Mouse (Mus musculus): Measurements from ENCODE around the gene Btbd9. TPM values are rescaled to one million over a fixed set of nuclear protein-coding genes. Genes with fewer than 3 reads are reported as not detected.
"Not testable (repeated sequence)": the region's sequence is repeated elsewhere in the genome, so short reads cannot be mapped to it uniquely, and the experiment has no call there.

Btbd9 gene
- polyA plus RNA-seq, 1 experiment from 2014 or later = 139 TPM

GRCm38 (mm10) chr17:30539098-30539497 is 37.2 kb downstream of the Btbd9 start:
- H3K36me3 ChIP-seq = no peaks in the 10 kb centered on the region
- 39% methylated on average over 8 of the region's 8 CpGs for WGBS
- H3K27me3 ChIP-seq = no peaks in the 10 kb centered on the region
- peak overlapping the region; percentile 42; the same call in 1 of the 2 replicates for H3K27ac ChIP-seq (replicated peaks)
- no peak overlapping the region for H3K4me3 ChIP-seq
- no peak overlapping the region for H3K9ac ChIP-seq
- no peak overlapping the region for H3K4me2 ChIP-seq
- no peaks in the 10 kb centered on the region for H3K9me3 ChIP-seq
- H3K4me1 ChIP-seq (replicated peaks) = peaks cover 33% of the 10 kb centered on the region
- ATAC-seq (ENCODE audit: low FRiP score, low read depth) = no peak

- Histone ChIP-seq H3K4me1 (replicated peaks) (peaks cover 25% of the 10 kb centered on the region), H3K36me3 (no peaks in the 10 kb centered on the region), H3K4me3 (no peak overlapping the region), H3K9ac (no peak overlapping the region), H3K27me3 (no peaks in the 10 kb centered on the region), H3K9me3 (no peaks in the 10 kb centered on the region), H3K27ac (replicated peaks) (no peak overlapping the region), H3K4me2 (no peak overlapping the region)
- 48% methylated on average over 5 of the region's 5 CpGs for WGBS
- ATAC-seq (ENCODE audit: low FRiP score, low read depth) = no peak
Measured at GRCm38 (mm10) chr17:30536651-30537050, 39.6 kb downstream of the Btbd9 start.

- peaks cover 14% of the 10 kb centered on the region; the same call in 1 of the 2 replicates for H3K4me1 ChIP-seq (replicated peaks)
- no peak overlapping the region for H3K27ac ChIP-seq (replicated peaks)
- no peaks in the 10 kb centered on the region for H3K36me3 ChIP-seq
- no peak overlapping the region for H3K4me3 ChIP-seq
- no peak overlapping the region for H3K9ac ChIP-seq
- 95% methylated on average over 2 of the region's 2 CpGs for WGBS
- no peaks in the 10 kb centered on the region for H3K27me3 ChIP-seq
- H3K9me3 ChIP-seq = no peaks in the 10 kb centered on the region
- ATAC-seq (ENCODE audit: low FRiP score, low read depth) = no peak
- no peak overlapping the region for H3K4me2 ChIP-seq
Measured at GRCm38 (mm10) chr17:30533098-30533497, 43.2 kb downstream of the Btbd9 start.

DNA sequence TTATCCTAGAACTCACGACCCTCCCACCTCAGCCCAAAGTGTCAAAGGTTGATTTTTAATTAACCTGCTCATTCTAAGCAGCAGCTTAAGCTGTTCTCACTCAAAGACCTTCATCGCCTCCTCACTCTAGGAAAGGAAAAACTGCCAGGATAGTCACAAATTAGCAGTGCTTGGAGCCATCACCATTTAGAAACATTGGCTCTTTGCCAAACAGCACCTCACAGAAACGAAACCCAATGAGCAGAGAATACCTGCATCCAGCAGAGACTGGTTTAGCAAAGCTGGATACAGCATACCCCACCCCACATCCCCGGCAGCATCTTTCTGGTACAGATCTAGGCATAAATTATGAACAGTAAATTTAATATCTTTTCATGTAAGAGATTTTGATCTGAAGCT is 45.7 kb downstream of the Btbd9 start:
- H3K4me3 ChIP-seq = no peak overlapping the region
- H3K4me1 ChIP-seq (replicated peaks) = 0 out of 2 replicates have a peak, but pooled peaks cover 4% of the 10 kb centered on the region
- H3K36me3 ChIP-seq = no peaks in the 10 kb centered on the region
- H3K9me3 ChIP-seq = no peaks in the 10 kb centered on the region
- H3K4me2 ChIP-seq = no peak overlapping the region
- no peak overlapping the region for H3K27ac ChIP-seq (replicated peaks)
- no peak for ATAC-seq (ENCODE audit: low FRiP score, low read depth)
- H3K27me3 ChIP-seq = no peaks in the 10 kb centered on the region
- H3K9ac ChIP-seq = no peak overlapping the region
- 62% methylated on average over 4 of the region's 4 CpGs for WGBS

DNA sequence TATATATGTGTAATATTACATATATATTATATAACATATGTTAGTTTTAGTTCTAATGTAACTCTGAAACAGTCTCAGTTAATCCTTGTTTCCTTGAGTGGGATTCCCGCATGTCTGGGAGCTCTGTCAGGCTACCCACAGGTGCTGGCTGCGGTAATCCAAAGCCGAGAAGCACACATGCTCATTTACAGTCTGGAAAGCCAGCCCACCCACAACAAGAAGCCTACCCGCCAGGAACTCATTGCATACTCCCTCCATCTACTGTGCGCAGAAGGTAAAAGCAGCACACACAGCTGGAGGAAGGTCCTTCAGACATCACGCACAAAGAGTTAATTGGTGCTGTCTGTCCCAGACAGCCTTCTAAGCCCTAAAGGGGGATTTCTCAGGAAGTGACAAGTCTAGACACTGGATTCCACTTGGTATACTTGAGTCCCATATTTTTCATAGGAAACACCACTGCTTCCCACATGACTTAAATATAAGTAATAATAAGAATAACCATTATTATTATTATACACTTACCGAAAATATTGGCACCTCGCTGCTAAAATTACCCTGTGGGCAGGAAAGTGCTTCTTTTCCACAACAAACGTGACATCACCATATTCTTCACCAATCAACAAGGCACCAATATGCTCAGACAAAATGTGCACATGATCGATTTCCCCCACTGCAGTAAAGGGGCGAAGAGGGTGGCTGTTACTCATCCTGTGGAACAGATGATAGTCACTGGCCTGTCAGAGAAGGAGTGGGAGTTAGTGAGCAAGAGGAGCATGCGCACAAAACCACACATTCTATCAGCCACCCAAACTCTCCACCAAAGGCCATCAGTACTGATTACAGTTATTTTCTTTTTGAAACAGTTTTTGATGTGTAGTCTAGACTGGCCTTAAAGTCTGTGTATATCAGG is 46.4 kb downstream of the Btbd9 start:
- no peak overlapping the region for H3K4me3 ChIP-seq
- H3K9ac ChIP-seq = no peak overlapping the region
- 0 out of 2 replicates have a peak, but pooled peaks cover 4% of the 10 kb centered on the region for H3K4me1 ChIP-seq (replicated peaks)
- H3K36me3 ChIP-seq = no peaks in the 10 kb centered on the region
- H3K27ac ChIP-seq (replicated peaks) = no peak overlapping the region
- 85% methylated on average over 12 of the region's 12 CpGs for WGBS
- H3K27me3 ChIP-seq = no peaks in the 10 kb centered on the region
- H3K9me3 ChIP-seq = no peaks in the 10 kb centered on the region
- H3K4me2 ChIP-seq = no peak overlapping the region
- ATAC-seq (ENCODE audit: low FRiP score, low read depth) = no peak

DNA sequence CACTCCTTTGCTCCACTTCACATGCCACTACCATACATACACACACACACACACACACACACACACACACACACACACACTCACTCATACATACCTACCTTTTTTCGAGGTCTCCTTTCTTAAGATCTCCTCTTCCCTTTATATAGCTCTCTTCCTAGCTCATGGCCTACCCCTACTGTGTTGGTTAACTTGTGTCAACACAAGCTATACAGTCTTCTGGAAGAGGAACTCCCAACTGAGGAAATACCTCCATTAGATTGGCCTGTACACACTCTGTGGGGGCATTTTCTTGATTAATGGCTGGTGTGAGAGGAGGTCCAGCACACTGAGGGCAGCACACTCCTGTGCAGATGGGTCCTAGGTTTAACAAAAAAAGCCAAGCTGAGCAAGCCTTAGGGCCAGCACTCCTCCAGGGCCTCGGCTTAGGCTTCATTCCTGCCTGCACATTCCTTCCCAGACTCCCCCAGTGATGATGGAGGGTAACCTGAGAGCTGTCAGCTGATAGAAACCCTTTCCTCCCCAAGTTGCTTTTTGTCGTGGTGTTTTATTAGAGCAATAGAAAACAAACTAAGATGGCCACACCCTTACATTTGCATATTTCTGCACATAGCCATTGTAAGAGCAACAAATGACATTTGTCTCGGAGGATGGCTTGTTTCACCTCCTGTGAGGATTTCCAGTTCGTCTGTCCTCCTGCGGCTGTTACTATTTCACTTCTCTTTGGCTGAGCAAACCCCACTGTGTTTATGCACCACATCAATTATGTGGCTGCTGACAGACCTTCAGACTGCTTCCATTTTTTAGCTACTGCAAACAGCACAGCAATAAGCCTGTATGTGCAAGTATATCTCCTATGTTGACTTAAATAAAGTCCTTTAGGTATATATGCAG is 50.6 kb downstream of the Btbd9 start:
- H3K27ac ChIP-seq (replicated peaks) = no peak overlapping the region
- H3K9me3 ChIP-seq = no peaks in the 10 kb centered on the region
- no peaks in the 10 kb centered on the region for H3K27me3 ChIP-seq
- H3K4me1 ChIP-seq (replicated peaks) = 0 out of 2 replicates have a peak, but pooled peaks cover 4% of the 10 kb centered on the region
- no peak for ATAC-seq (ENCODE audit: low FRiP score, low read depth)
- no peak overlapping the region for H3K9ac ChIP-seq
- WGBS = 46% methylated on average over 6 of the region's 6 CpGs
- H3K4me3 ChIP-seq = no peak overlapping the region
- H3K36me3 ChIP-seq = no peaks in the 10 kb centered on the region
- no peak overlapping the region for H3K4me2 ChIP-seq

GRCm38 (mm10) chr17:30524451-30524850 is 51.8 kb downstream of the Btbd9 start:
- no peak overlapping the region for H3K27ac ChIP-seq (replicated peaks)

DNA sequence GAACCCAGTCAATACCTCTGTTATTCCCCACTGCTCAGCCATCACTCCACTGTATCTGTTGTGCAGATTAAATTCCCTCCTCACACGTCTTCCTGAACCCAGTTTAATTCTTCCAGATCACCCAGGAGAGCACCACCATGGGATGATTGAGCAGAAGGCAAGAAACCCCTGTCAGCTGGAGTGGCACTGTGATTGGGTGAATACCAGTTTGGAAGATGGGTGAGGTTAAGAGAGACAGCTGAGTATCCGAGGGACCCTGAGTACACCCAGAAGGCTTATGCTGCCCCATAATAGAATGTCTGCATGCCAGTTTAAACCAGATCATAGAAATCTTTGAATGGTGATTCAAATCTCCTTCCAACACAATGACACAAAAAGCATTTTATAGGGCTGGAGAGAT is 52.5 kb downstream of the Btbd9 start:
- Histone ChIP-seq H3K27ac (replicated peaks) (no peak overlapping the region), H3K4me2 (no peak overlapping the region), H3K9me3 (no peaks in the 10 kb centered on the region), H3K9ac (no peak overlapping the region), H3K4me1 (replicated peaks) (no peaks in the 10 kb centered on the region), H3K36me3 (no peaks in the 10 kb centered on the region), H3K27me3 (no peaks in the 10 kb centered on the region), H3K4me3 (no peak overlapping the region)
- no peak for ATAC-seq (ENCODE audit: low FRiP score, low read depth)
- WGBS = 70% methylated on average over 2 of the region's 2 CpGs

More at GRCm38 (mm10) chr17:30524451-30524850, 51.8 kb downstream of the Btbd9 start:
- Histone ChIP-seq H3K4me3 (no peak overlapping the region), H3K4me2 (no peak overlapping the region), H3K27me3 (no peaks in the 10 kb centered on the region), H3K9me3 (no peaks in the 10 kb centered on the region), H3K4me1 (replicated peaks) (no peaks in the 10 kb centered on the region), H3K9ac (no peak overlapping the region), H3K36me3 (no peaks in the 10 kb centered on the region)
- no peak for ATAC-seq (ENCODE audit: low FRiP score, low read depth)
- WGBS = 84% methylated on average over 7 of the region's 7 CpGs

DNA sequence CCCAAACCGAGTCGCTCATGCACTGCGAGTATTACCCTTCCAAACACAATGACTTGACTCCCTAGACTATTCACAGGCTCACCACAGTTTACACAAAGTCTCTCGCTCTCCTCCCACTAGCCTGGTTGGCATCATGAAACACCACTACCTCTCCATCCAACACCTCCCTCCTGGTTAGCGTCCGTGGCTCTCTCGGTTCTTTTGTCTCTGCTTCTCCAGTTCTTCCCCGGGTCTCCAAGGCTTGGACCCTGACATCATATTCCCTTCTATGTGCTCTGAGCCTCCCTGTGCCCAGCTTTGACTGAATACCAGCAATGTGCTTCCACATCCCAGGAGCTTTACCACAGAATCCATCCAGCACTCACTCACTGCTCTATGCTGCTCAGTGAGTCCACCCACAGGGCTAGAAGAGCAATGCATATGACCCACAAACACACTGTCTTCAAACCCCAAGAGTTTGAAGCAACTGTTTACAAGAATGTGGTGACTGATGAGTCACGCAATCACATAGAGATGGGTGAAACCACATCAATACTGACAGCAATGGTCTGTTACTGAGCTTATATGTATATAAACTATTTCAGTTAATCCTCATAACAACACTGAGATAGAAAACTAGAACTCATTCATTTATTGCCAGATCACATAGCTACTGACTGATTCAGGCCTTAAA is 53.7 kb downstream of the Btbd9 start:
- no peak overlapping the region for H3K4me2 ChIP-seq
- H3K4me3 ChIP-seq = no peak overlapping the region
- no peaks in the 10 kb centered on the region for H3K9me3 ChIP-seq
- no peak for ATAC-seq (ENCODE audit: low FRiP score, low read depth)
- no peaks in the 10 kb centered on the region for H3K36me3 ChIP-seq
- H3K9ac ChIP-seq = no peak overlapping the region
- H3K4me1 ChIP-seq (replicated peaks) = no peaks in the 10 kb centered on the region
- no peak overlapping the region for H3K27ac ChIP-seq (replicated peaks)
- no peaks in the 10 kb centered on the region for H3K27me3 ChIP-seq
- WGBS = 96% methylated on average over 9 of the region's 9 CpGs

GRCm38 (mm10) chr17:30519172-30519512 is 57.1 kb downstream of the Btbd9 start:
- WGBS = 80% methylated on average over 2 of the region's 2 CpGs

DNA sequence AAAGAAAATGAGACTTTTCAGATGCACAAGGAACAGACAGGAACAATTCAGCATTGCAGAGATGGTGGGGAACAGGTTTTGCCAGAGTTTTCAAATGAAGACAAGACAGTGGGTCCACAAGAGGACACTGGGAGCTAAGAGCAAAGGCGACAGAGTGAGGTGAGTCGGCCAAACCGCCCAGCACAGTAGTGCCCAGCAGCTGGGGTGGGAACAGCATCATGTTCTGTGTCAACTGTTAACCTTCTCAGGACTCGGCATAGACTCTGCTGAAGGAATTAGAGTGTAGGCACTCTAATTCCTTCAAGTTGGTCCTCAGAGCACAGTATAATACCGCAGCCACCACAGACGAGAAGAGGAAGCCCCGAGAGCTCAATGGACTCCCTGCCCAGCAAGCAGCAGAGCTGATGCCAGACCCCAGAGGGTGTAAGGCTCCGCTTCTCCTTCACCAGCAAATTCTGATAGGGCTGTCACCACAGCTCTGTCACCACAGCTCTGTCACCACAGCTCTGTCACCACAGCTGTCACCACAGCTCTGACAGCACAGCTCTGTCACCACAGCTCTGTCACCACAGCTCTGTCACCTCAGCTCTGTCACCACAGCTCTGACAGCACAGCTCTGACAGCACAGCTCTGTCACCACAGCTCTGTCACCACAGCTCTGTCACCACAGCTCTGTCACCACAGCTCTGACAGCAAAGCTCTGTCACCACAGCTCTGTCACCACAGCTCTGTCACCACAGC is 57.7 kb downstream of the Btbd9 start:
- Histone ChIP-seq H3K9ac (no peak overlapping the region), H3K27me3 (no peaks in the 10 kb centered on the region), H3K4me2 (no peak overlapping the region), H3K36me3 (0 out of 2 replicates have a peak, but pooled peaks cover 3% of the 10 kb centered on the region), H3K4me3 (no peak overlapping the region), H3K9me3 (no peaks in the 10 kb centered on the region), H3K4me1 (replicated peaks) (no peaks in the 10 kb centered on the region), H3K27ac (replicated peaks) (no peak overlapping the region)
- ATAC-seq (ENCODE audit: low FRiP score, low read depth) = no peak
- 77% methylated on average over 8 of the region's 8 CpGs for WGBS

More at GRCm38 (mm10) chr17:30519172-30519512, 57.1 kb downstream of the Btbd9 start:
- not testable (repeated sequence) for H3K27me3 ChIP-seq; H3K9ac ChIP-seq; H3K27ac ChIP-seq (replicated peaks); H3K4me1 ChIP-seq (replicated peaks); H3K4me3 ChIP-seq; H3K4me2 ChIP-seq; H3K36me3 ChIP-seq; H3K9me3 ChIP-seq; ATAC-seq (ENCODE audit: low FRiP score, low read depth)

All from hindbrain, embryonic 15.5 days (tissue).